Mouse (Mus musculus): ENCODE results near the gene Rab30.

DNA sequence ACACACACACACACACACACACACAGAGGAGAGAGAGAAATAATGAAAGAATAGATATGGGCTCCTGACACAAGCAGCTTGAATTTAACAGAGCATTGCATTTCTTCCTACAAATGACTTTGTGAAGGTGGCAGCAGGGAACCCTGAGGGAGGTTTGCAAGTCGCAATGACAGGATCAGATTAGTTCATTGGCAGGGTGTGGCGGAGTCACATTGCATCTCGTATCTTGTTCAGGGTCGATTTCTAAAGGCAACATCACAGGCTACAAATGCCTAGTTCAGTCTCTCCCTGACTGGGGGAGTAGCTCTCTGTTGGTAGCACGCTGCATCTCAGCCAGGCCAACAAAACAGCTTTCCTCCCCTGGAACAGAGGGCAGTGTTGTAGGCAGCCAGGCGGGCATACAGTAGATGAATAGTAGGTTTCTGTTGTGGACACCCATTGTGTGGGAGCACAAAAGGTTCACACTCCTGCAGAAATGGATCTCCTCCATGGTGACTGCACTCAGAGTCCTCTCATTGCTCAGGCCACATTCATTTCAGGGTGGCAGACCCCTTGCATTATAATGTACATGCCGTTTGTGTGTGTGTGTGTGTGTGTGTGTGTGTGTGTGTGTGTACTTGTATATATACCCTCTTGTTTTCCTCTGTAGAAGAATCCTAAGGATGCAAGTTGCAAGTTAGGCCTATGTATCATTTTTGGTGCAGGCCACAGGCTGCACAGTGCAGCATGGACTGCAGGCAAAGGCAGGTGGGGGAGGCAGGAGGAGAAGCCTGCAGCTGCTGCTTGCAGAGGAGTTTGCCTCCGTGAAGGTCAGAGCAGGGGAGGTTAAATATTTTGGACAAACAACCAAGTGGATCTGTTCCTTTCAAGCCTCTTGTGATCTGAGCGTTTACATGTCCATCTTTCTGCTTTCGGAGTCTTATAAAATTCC, 58.5 kb downstream of the Rab30 start:
- TF ChIP-seq TBP (conservative IDR thresholded peaks at IDR 0.05; ENCODE audit: low read depth, low read length), result no peak
- TF ChIP-seq EP300 (IDR thresholded peaks at IDR 0.05; ENCODE audit: low read length), result no peak
- no peak for TF ChIP-seq ZNF384 (IDR thresholded peaks at IDR 0.05; ENCODE audit: low read depth, low read length)
- TF ChIP-seq ETS1 (conservative IDR thresholded peaks at IDR 0.05; ENCODE audit: low read depth, low read length), result no peak
- TF ChIP-seq MXI1 (IDR thresholded peaks at IDR 0.05; ENCODE audit: low read depth, low read length), result no peak
- no peak for TF ChIP-seq CTCF (conservative IDR thresholded peaks at IDR 0.05 in 1 of 2, IDR thresholded peaks at IDR 0.05 in 1 of 2; ENCODE audit: low read depth in 2 of 2, low read length in 2 of 2)
- no peak for TF ChIP-seq MAZ (IDR thresholded peaks at IDR 0.05; ENCODE audit: low read depth, low read length)
- TF ChIP-seq ZKSCAN1 (IDR thresholded peaks at IDR 0.05; ENCODE audit: borderline replicate concordance, low read depth, low read length), result no peak
- TF ChIP-seq POLR2A (IDR thresholded peaks at IDR 0.05; ENCODE audit: low read depth, low read length), result no peak
- TF ChIP-seq SMC3 (IDR thresholded peaks at IDR 0.05; ENCODE audit: low read depth, low read length), result no peak
- TF ChIP-seq TCF12 (IDR thresholded peaks at IDR 0.05; ENCODE audit: low read depth, low read length), result no peak
- TF ChIP-seq USF1 (IDR thresholded peaks at IDR 0.05; ENCODE audit: low read depth, low read length), result no peak
- TF ChIP-seq MYC (IDR thresholded peaks at IDR 0.05; ENCODE audit: low read depth, low read length), result no peak
- TF ChIP-seq MAFK (IDR thresholded peaks at IDR 0.05; ENCODE audit: insufficient replicate concordance, low read length), result no peak
